Mouse (Mus musculus) erythroblast, embryonic 14.5 days (primary cell): ENCODE measurements around the gene Styxl1. TPM values are rescaled to one million over a fixed set of nuclear protein-coding genes. Genes with fewer than 3 reads are reported as not detected.
A peak's percentile ranks its signal among the peaks of the same experiment; 100 is the strongest.

Experiments
- H3K27me3 ChIP-seq: 2 replicates; pipeline ENCODE4 v1.6.1; 2012; ENCODE audit warnings: inconsistent platforms; ENCODE audit not compliant: control insufficient read depth
- H3K36me3 ChIP-seq: 2 replicates; pipeline ENCODE4 v1.6.1; 2012; ENCODE audit warnings: mild to moderate bottlenecking, inconsistent platforms; ENCODE audit not compliant: control insufficient read depth
- H3K4me1 ChIP-seq: 2 replicates; pipeline ENCODE4 v1.6.1; 2012; ENCODE audit warnings: inconsistent platforms; ENCODE audit not compliant: control insufficient read depth
- H3K4me3 ChIP-seq: replicated peaks from 2 replicates; pipeline ENCODE3; 2012; ENCODE audit warnings: moderate library complexity, mild to moderate bottlenecking, inconsistent platforms
- H3K9me3 ChIP-seq: 2 replicates; pipeline ENCODE4 v1.6.1; 2012; ENCODE audit warnings: low read length, inconsistent platforms, mixed read lengths; ENCODE audit not compliant: control insufficient read depth
- GATA1 ChIP-seq: IDR thresholded peaks from 2 replicates; pipeline ENCODE4 v1.6.1; 2012; ENCODE audit warnings: low read length, inconsistent platforms, mixed read lengths
- TAL1 ChIP-seq: IDR thresholded peaks from 3 replicates; pipeline ENCODE4 v1.6.1; 2012; ENCODE audit warnings: low read length, inconsistent platforms, mixed read lengths
- polyA plus RNA-seq: library from polyadenylated mRNA; stranded (reverse); fragments of >175 nt; gene quantifications from 2 replicates; pipeline ENCODE4 v1.2.3, GENCODE M21; 2012

The Styxl1 gene
- polyA plus RNA-seq, result not detected in 2 replicates

- H3K36me3 ChIP-seq, result peaks cover 32% of the 10 kb centered on the region
- TF ChIP-seq GATA1 (no peak), TAL1 (no peak)
- peak within 1 kb of the TSS; percentile 89 for H3K4me3 ChIP-seq
- peaks cover 47% of the 10 kb centered on the region for H3K4me1 ChIP-seq
- no peaks in the 10 kb centered on the region for H3K9me3 ChIP-seq
- H3K27me3 ChIP-seq, result peaks cover 6% of the 10 kb centered on the region
Measured at GRCm38 (mm10) chr5:135777796-135778470, at the start of gene Styxl1. Styxl1 (minus strand) TSS chr5:135778385.

- H3K27me3 ChIP-seq, result no peaks in the 10 kb centered on the region
- TF ChIP-seq TAL1 (0 out of 3 replicates have a peak, but pooled peaks have one; percentile 3), GATA1 (no peak)
- H3K4me3 ChIP-seq, result no peak overlapping the region
Measured at GRCm38 (mm10) chr5:135826225-135826624, 48.0 kb upstream of the Styxl1 start.

GRCm38 (mm10) chr5:135824517-135824916 lies 46.3 kb upstream of the Styxl1 start:
- Histone ChIP-seq H3K9me3 (no peaks in the 10 kb centered on the region), H3K27me3 (no peaks in the 10 kb centered on the region), H3K4me1 (no peaks in the 10 kb centered on the region), H3K4me3 (no peak overlapping the region), H3K36me3 (no peaks in the 10 kb centered on the region)
- no peak for TF ChIP-seq TAL1
- no peak for TF ChIP-seq GATA1

More at GRCm38 (mm10) chr5:135826225-135826624, 48.0 kb upstream of the Styxl1 start:
- Histone ChIP-seq H3K4me1 (no peaks in the 10 kb centered on the region), H3K36me3 (no peaks in the 10 kb centered on the region), H3K9me3 (no peaks in the 10 kb centered on the region)

DNA sequence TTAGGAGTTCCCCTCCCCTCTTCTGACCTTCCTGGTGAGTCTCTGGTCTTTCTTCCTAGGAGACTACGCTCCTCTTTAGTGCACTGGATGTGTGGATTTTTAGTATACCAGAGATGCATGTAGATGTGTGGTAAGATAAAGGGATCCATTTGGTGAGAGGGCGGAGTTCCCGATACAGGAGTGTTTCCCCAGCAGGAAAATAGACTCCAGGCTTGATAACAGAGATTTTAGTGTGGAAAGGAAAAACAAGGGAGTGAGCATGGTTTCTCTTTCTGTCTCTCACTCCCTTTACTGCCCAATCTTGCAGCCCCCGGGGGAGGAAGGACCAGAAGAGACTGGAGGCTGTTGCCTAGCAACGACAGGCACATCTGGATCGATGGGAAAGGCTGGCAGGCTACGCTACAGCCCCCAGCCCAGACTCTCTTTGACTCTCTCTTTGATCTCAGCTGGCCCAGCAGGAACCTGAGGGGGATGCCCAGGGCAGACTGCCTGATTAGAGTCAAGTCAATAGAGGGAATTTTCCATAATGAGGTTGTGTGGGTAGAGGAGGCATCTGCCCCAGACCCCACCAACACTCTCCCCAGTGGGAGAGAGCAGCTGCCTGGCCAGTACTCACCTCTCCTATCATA lies 44.2 kb upstream of the Styxl1 start:
- no peak for TF ChIP-seq TAL1
- no peak for TF ChIP-seq GATA1
- Histone ChIP-seq H3K9me3 (no peaks in the 10 kb centered on the region), H3K4me1 (no peaks in the 10 kb centered on the region), H3K36me3 (no peaks in the 10 kb centered on the region), H3K27me3 (no peaks in the 10 kb centered on the region), H3K4me3 (no peak overlapping the region)

GRCm38 (mm10) chr5:135818491-135818890 lies 40.3 kb upstream of the Styxl1 start:
- H3K9me3 ChIP-seq, result no peaks in the 10 kb centered on the region
- no peak overlapping the region for H3K4me3 ChIP-seq
- no peaks in the 10 kb centered on the region for H3K36me3 ChIP-seq
- no peaks in the 10 kb centered on the region for H3K4me1 ChIP-seq
- H3K27me3 ChIP-seq, result no peaks in the 10 kb centered on the region
- TF ChIP-seq GATA1, result no peak
- TF ChIP-seq TAL1, result no peak

DNA sequence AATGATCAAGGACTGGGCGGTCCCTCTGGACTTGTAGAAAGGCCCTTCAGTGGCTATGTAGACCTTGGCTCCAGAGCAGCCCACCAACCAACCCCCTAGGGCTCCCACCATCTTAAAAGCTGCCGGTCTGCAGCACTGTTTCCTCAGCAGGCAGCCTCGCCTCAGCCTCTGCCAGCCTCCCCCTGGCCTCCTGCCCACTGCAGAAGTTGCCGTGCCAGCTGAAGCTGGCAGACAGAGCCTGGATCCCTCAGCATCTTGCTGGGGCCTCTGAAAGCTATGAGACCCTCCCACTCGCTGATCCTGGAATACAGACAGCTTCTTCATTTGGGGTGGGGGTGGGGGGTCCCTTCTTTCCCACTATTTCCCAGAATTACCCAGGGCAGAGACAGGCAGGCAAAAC lies 34.8 kb upstream of the Styxl1 start:
- no peaks in the 10 kb centered on the region for H3K36me3 ChIP-seq
- no peaks in the 10 kb centered on the region for H3K27me3 ChIP-seq
- H3K4me3 ChIP-seq, result no peak overlapping the region
- TF ChIP-seq TAL1 (no peak), GATA1 (no peak)
- no peaks in the 10 kb centered on the region for H3K9me3 ChIP-seq
- H3K4me1 ChIP-seq, result no peaks in the 10 kb centered on the region

DNA sequence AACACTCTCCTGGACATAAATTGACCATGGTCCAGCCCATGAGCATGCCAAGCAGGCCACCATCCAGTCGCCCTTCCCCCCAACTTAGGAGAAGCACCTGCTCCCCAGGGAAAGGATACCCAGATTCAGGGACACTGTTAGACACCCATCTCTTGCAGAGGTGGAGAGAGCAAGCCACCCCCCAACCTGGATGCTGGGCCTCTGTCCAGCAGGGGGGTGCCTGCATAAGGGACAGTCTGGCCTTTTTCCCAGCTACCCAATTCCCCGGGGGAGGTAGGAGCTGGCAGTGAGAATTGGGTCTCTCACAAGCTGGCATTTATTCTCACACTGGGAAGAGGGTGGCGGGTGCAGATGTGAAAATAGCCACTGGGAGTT lies 29.1 kb upstream of the Styxl1 start:
- H3K4me1 ChIP-seq, result peaks cover 7% of the 10 kb centered on the region
- TF ChIP-seq GATA1 (no peak), TAL1 (no peak)
- H3K27me3 ChIP-seq, result no peaks in the 10 kb centered on the region
- no peak overlapping the region for H3K4me3 ChIP-seq
- no peaks in the 10 kb centered on the region for H3K36me3 ChIP-seq
- H3K9me3 ChIP-seq, result no peaks in the 10 kb centered on the region; the same call in 1 of the 2 replicates

- Histone ChIP-seq H3K27me3 (peaks cover 2% of the 10 kb centered on the region), H3K4me1 (peaks cover 7% of the 10 kb centered on the region), H3K4me3 (no peak within 1 kb of the TSS), H3K9me3 (no peaks in the 10 kb centered on the region; the same call in 1 of the 2 replicates), H3K36me3 (no peaks in the 10 kb centered on the region)
- no peak for TF ChIP-seq TAL1
- TF ChIP-seq GATA1, result no peak
Measured at GRCm38 (mm10) chr5:135806555-135807262, 28.5 kb upstream of the Styxl1 start, which contains the start of gene Srrm3. Srrm3 (plus strand) TSS chr5:135806890.

DNA sequence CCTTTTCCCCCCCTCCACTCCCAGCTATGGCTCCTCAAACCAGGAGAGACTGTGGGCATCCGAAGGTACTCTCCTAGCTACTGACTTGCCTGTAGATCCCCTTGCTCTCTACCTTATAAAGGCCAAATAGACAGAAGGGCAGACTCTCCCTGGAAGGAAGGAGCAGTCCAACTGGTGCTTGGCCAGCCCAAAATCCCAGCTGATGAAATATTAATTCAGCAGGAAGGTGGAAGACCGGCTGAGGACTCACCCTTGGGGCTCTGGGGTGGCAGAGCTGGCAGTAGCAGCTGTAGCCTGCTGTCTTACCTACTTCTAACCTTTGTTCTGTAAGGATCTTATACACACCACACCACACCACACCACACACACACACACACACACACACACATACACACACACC lies 26.6 kb upstream of the Styxl1 start:
- Histone ChIP-seq H3K9me3 (no peaks in the 10 kb centered on the region; the same call in 1 of the 2 replicates), H3K27me3 (peaks cover 9% of the 10 kb centered on the region), H3K36me3 (no peaks in the 10 kb centered on the region), H3K4me1 (peaks cover 7% of the 10 kb centered on the region), H3K4me3 (no peak overlapping the region)
- TF ChIP-seq GATA1 (no peak), TAL1 (no peak)
